8 mouse cellular contexts compared by ENCODE assay signal in the genomic region with DNA sequence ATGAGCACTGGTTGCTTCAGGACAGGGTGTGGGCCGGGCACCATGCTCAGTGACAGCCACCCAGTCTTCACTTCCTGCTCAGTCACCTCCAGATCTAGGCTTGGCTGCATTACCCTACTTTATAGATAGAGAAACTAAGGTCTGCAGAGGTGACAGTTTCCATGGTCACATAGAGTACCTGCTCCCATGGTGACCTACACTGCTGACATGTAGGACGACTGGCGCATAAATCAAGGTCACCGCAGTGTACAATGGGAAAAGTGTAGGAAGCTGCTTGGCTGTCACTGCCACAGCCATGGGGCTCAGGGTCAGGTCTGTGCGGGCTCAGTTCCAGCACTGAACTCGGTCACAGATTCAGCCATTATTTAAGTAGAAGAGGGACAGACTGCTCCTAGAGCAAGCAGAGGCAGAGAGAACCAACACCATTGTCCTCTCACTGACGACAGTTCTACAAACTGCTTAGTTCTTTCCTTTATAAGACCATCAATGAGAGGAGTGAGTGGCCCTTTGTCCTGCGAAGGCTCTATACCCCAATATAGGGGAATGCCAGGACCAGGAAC.
A peak's percentile ranks its signal among the peaks of the same experiment; 100 is the strongest.
DNase-seq lines count a peak whose midpoint lies in the region; ATAC-seq and TF ChIP-seq lines count a peak whose summit lies in the region.

No protein-coding gene starts in this region.

- H3K4me1 ChIP-seq in liver, embryonic 12.5 days, result peaks cover 30% of the 10 kb centered on the region
- peaks cover 16% of the 10 kb centered on the region for H3K4me1 ChIP-seq in olfactory bulb, adult 2 months (ENCODE audit: control insufficient read depth, insufficient read depth, low read length)

- no peaks in the 10 kb centered on the region for H3K36me3 ChIP-seq in liver, embryonic 12.5 days

- TF ChIP-seq CTCF in olfactory bulb, adult 2 months (IDR thresholded peaks at IDR 0.05; ENCODE audit: insufficient read depth, low read depth, low read length), result no peak

- no peaks in the 10 kb centered on the region for H3K27me3 ChIP-seq in liver, embryonic 12.5 days (replicated peaks)

- peak; percentile 29 for DNase-seq in kidney, adult 11 months
- no peak for DNase-seq in kidney, adult 8-10 months
- peak; percentile 52 for DNase-seq in MN1 (ENCODE audit: low spot score)
- no peak for DNase-seq in urinary bladder, adult 2 months (ENCODE audit: low spot score)

- no peaks in the 10 kb centered on the region for H3K9me3 ChIP-seq in liver, embryonic 12.5 days (replicated peaks)

- WGBS in liver, embryonic 12.5 days (ENCODE audit: insufficient replicate concordance), result 52% methylated on average over 8 of the region's 8 CpGs
- WGBS in olfactory bulb, adult 2 months, result 45% methylated on average over 8 of the region's 8 CpGs

- H3K27ac ChIP-seq in liver, embryonic 12.5 days, result no peak overlapping the region
- H3K27ac ChIP-seq in olfactory bulb, adult 2 months (ENCODE audit: insufficient read depth, low read depth, low read length), result peak overlapping the region; percentile 89

- H3K4me2 ChIP-seq in liver, embryonic 12.5 days, result 0 out of 2 replicates have a peak overlapping the region, but pooled peaks have one; percentile 12

- ATAC-seq in common myeloid progenitor, adult 5-6 weeks (replicated peaks; ENCODE audit: low read depth, poor library complexity, severe bottlenecking), result peak; percentile 63
- peak; percentile 48 to 70 for ATAC-seq in hematopoietic stem cell, adult 5-6 weeks (replicated peaks in 1 of 2; ENCODE audit: insufficient read depth in 1 of 2, low FRiP score in 2 of 2, low TSS enrichment in 1 of 2, low read depth in 1 of 2, poor library complexity in 2 of 2, severe bottlenecking in 2 of 2)
- ATAC-seq in liver, embryonic 12.5 days, result peak; percentile 42

- TF ChIP-seq POLR2A in olfactory bulb, adult 2 months (IDR thresholded peaks at IDR 0.05; ENCODE audit: insufficient read depth, low read depth, low read length), result no peak

- H3K9ac ChIP-seq in liver, embryonic 12.5 days, result no peak overlapping the region

- H3K4me3 ChIP-seq in liver, embryonic 12.5 days, result no peak overlapping the region
- no peak overlapping the region for H3K4me3 ChIP-seq in olfactory bulb, adult 2 months (ENCODE audit: insufficient read depth, low read depth, low read length)

Comparison
In these comparisons a context has a peak if more than half of its experiments do, and no peak if none do; other contexts are left out.
1. DNase-seq: peak in kidney, adult 11 months (single experiment) and MN1 (single experiment); none in kidney, adult 8-10 months (0 of 2) and urinary bladder, adult 2 months (single experiment).
2. Peak in every context shown above with its lines, with median percentiles within 50 percentile points of each other: ATAC-seq.